Mouse (Mus musculus) heart, postnatal 0 days (tissue): ENCODE data around the gene Supt6.

ENCODE experiments used
- CTCF ChIP-seq: IDR thresholded peaks from 2 replicates; pipeline ENCODE4 v1.5.1; 2016; ENCODE audit warnings: antibody characterized with exemption, control low read depth, low read depth
- EP300 ChIP-seq: IDR thresholded peaks from 2 replicates; pipeline ENCODE4 v1.6.1; 2016; ENCODE audit warnings: antibody characterized with exemption, low read depth

GRCm38 (mm10) chr11:78193113-78193512, 52.7 kb downstream of the Supt6 start, which contains the start of gene Proca1:
- no peak for TF ChIP-seq CTCF
- TF ChIP-seq EP300 = no peak
